Mouse (Mus musculus) left cerebral cortex, postnatal 25 days (tissue): ENCODE data around the gene Pomc. TPM values are rescaled to one million over a fixed set of nuclear protein-coding genes. Genes with fewer than 3 reads are reported as not detected.
"Not testable (repeated sequence)": the region's sequence is repeated elsewhere in the genome, so short reads cannot be mapped to it uniquely, and the experiment has no call there.

Experiments
- DNase-seq, 2 experiments: peaks; one replicate each; pipeline ENCODE4 v3.0.0; 2022; ENCODE audit warnings: low spot score in 2 of 2, mixed read lengths in 1 of 2
- intact Hi-C: fragments of 180-260 bp; cut with DNase I; formaldehyde crosslinking; loops from one replicate; pipeline ENCODE4 v1.15.1; 2025
- total RNA-seq, 2 experiments: library from RNA; stranded (reverse); gene quantifications; 2 replicates each; pipeline ENCODE4 v1.2.3; 2021

Gene Pomc
- total RNA-seq: 1 to 10 TPM; 2.5 to 2.9 TPM

DNA sequence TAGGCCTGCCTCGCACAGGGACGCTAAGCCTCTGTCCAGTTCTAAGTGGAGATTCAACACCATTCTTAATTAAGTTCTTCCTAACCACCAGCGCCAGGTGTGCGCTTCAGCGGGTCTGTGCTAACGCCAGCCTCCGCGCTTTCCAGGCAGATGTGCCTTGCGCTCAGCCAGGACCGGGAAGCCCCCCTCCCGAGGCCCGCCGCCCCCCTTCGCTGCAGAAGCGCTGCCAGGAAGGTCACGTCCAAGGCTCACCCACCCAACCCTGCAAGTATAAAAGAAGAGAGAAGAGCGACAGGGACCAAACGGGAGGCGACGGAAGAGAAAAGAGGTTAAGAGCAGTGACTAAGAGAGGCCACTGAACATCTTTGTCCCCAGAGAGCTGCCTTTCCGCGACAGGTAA is at the start of gene Pomc:
TSS of gene Pomc (plus strand) at position 301 of the 400 bp plus-strand sequence.
- no peak for DNase-seq
- intact Hi-C loops: no loop called here

DNA sequence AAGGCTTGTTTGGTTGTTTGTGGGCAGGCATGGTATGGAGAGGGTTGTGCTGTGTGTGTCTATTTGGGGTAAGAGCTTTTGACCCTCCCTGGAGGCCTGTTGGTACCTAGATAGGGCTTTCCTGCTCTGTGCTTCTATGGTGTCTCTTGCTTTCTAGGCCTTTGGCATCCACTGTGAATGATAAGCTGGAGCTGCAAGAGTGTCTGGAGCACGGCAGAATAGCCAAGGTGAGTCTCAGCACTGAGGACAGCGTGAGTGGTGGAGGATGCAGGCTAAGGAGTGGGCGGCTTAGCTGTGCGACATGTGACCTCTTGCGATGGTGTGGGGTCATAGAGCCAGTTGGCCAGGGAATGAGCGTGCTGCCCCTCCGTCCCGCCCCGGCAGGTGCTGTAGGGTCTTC is 49.3 kb upstream of the Pomc start:
- DNase-seq: no peak
- intact Hi-C loops: no loop called here

DNA sequence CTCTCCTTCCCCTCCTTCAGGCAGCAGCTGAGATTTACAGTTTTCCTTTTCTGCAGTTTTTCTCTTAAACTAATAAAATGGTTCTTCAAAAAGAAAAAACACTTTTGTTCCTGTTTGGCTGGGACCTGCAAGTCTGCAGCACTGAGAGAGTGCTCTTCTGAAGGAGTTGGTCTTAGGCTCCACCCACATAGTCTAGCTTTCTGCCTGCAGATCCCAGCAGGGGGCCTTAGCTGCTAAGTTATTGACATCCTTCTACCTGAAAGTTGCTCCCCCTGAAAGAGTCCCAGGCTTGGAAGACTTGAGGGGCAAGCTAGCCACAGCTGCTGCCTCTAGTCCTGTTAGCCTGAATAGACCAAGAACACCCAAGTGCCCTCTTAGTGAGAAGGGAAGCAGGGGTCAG is 48.4 kb upstream of the Pomc start:
- no peak for DNase-seq
- intact Hi-C loops: no loop called here

DNA sequence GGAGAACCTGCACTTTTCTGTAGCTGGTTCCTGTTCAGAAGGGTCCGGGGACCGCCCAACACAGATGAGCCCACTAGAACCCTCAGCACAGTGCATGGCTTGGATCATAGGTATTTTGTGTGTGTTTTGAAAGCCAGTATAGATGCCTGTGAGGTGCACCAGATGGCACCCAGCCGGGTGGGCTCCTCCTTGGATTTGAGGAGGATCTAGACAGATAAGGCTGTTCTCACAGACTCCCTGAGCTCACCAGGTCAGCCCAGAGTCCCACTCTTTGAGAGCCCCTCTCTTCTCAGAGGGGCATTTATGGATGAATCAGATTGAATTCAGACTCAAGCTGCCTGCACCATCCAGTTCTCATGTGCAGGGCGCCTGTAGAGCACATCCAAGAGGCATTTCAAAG is 47.7 kb upstream of the Pomc start:
- no peak for DNase-seq
- intact Hi-C loops: no loop called here

DNA sequence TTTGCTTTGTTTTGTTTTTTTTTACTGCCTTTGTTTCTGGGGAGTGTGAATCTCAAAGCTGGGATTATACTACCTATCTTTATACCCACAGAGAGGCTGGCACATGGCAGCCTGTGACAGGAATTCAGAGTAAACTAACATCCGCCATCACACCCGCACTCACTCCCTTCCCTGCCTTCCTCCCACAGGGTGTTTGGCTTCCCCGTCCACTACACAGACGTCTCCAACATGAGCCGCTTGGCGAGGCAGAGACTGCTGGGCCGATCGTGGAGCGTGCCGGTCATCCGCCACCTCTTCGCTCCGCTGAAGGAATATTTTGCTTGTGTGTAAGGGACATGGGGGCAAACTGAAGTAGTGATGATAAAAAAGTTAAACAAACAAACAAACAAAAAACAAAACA is 47.3 kb upstream of the Pomc start:
- intact Hi-C loops: no loop called here
- DNase-seq: no peak

DNA sequence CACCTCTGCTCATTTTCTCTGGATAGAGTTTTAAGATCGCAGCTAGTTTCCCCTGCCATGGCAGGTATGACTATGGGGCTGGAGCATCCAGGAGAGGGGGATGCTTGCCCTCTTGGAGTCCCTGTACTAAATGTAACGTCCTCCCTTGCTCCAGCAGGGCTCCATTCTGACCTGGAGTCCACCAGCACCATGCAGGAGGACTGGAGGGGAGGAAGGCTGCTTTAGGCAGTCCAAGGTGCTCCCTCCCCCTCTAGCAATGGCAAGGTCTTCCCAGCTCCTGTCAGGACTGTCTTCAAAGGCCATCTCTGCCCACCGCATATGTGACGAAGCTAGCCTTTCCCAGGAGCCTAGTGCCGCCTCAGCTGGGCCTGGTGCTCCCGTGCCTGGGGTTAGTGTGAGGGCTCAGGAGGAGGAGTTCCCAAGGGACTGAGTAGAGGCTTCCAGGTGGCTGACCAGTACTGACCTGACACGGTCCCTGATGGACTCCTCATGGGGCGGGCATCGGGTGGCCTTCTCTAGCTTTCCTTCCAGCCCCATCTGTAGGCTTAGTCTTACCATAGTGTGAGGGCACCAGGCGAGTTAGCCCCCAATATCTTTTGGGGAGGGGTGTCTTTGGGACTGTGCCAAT is 44.2 kb upstream of the Pomc start:
- intact Hi-C loops: no loop called here
- DNase-seq: no peak

DNA sequence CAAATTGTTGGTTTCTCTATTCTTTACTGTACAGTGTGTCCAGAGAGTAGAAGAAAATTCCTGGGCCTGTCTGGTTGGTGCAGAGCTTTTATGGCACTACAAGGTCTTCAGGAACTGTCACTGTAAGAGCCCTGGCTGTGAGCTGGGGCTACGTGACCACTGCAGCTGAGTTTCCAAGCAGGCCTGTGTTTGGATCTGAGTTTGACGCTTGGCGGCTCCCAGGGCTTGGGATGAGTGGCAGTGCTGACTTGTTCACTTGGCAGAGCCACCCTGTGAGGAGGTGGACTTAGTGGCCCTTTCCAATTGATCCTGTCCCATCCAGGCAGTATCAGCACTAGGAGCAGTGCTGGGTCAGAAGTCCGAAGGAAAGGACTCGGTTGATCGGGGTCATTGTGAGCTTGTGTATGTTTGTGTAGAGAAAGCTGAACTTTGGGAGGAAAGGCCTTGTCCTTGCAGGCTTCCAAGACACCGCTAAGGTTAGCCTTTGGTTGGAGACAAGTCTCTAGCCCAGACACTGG is 42.9 kb upstream of the Pomc start:
- intact Hi-C loops: no loop called here
- DNase-seq: no peak

DNA sequence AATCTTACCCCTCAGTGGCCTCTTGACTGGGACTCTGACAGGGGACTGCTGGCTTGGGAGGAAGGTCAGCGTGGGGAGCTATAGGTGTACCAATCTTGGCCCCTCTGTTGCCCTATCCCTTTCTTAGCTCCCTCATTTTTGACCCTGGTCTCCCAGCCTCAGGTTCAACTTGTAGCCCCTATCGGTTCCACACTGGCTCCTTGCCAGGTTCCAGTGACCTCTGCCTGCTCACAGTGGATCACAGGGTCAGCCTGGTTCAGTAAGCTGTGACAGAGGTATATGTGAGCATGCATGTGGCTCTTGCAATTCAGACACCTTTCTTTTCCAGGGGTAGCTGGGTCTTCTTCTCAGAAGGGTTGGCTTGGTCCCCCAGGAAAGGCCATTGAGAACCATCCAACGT is 38.9 kb upstream of the Pomc start:
- intact Hi-C loops: no loop called here
- no peak for DNase-seq

DNA sequence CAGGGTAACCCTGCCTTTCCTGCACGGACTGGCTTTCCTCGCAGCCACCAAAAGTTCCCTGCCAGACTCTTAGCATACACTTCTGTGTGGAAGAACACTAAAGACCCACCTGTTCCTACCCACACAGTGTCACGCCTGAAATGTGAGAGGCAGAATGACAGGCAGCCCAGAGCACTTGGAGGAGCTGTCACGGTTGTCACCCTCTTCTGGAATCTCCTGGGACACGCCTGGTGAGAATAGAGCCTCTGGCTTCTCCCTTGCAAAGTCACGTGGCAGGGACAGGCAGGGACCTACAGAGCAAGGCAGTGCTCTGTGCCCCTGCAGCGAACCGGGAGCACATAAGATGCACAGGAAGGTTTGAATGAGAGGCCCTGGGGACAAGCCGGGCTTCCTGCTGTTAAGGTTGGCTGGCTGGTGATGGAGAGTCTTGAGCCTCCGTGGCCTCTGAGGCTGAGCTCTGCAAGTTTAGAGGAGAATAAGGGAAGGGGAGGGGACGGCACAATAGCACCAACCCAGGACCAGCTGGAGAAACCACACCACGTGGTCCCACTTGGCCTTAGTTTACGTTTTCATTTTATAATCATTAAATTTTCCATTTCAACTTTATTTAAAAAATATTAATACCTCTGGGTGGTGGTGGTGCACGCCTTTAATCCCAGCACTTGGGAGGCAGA is 36.9 kb upstream of the Pomc start:
- intact Hi-C loops: no loop called here

DNA sequence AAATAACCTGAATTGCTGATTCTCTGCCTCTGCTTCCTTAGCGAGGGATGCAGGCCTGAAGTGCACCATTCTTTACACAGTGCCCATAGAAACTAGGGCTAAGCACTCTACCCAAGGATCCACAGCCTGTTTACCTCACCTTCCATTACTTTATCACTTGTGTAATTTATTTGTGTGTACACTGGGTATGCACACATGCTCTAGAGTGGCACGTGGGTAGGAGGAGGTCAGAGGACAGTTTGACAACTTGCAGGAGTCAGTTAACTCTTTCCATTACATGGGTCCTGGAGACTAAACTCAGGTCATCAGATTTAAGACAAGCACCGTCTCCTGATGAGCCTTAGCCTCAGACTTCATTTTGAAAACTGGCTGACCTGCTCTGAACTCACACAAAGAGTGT is 36.2 kb upstream of the Pomc start:
- intact Hi-C loops: no loop called here
- no peak for DNase-seq

More for the DNA sequence above, 36.9 kb upstream of the Pomc start:
- peak in 1 of 2 experiments; percentile 25 for DNase-seq

DNA sequence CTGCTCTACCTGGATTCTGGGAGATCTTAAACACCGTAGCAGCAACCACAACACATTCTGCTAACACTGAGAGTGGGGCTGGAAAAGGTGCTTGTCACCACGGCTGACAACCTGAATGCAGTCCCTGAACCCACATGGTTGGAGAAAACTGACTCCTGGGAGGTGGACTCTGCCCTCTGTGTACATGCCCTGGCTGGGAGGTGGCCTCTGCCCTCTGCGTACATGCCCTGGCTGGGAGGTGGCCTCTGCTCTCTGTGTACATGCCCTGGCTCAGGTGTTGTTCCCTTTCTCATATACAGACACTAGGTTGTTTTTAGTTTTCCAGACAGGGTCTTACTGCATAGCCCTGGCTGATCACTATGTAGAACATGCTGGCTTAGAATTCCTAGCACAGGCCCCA is 35.3 kb upstream of the Pomc start:
- intact Hi-C loops: no loop called here
- DNase-seq: no peak

DNA sequence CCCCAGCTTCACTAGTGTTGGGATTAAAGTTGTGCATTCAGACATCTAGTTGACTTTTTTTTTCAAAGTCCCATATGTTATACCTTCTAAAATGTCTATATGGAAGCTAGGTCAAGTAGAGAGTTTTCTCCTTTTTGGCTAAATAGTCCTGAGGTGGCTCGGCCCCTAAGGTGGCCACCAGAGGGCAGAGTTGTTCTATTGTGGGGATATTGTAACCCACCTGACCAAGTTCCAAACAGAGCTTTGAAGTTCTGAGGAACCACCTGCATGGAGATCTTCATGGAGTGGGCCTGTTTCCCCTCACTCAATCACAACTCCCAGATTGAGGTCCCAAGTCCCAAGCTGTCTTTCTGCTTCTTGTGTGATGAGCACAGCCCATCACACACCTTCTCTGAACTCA is 28.6 kb upstream of the Pomc start:
- DNase-seq: peak; percentile 61 to 75
- intact Hi-C loops: loop anchor here (1.0 to 5.0 kb wide), 3 partner anchors 56 to 281 kb away; no protein-coding TSS in a partner anchor

DNA sequence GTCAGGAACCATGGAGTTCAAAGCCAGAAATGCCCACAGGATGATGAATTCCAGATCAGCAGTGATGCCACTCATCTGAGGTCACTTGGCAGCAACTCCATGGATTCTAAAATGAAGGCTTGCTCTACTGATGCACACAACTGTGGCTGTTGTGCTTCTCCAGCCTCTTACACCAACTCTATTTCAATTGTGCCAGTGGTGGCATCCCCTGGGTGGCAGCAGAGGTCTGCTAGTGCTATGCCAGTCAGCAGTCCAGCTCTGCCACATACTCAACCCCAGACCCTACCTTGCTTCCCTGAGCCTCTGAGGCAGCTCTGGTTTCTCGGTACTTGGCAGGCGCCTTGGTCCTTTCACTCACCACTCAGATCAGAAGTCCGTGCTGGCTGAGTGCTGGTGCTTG is 25.9 kb upstream of the Pomc start:
- intact Hi-C loops: loop anchor here (5.0 kb wide), 2 partner anchors 53 to 278 kb away; no protein-coding TSS in a partner anchor

DNA sequence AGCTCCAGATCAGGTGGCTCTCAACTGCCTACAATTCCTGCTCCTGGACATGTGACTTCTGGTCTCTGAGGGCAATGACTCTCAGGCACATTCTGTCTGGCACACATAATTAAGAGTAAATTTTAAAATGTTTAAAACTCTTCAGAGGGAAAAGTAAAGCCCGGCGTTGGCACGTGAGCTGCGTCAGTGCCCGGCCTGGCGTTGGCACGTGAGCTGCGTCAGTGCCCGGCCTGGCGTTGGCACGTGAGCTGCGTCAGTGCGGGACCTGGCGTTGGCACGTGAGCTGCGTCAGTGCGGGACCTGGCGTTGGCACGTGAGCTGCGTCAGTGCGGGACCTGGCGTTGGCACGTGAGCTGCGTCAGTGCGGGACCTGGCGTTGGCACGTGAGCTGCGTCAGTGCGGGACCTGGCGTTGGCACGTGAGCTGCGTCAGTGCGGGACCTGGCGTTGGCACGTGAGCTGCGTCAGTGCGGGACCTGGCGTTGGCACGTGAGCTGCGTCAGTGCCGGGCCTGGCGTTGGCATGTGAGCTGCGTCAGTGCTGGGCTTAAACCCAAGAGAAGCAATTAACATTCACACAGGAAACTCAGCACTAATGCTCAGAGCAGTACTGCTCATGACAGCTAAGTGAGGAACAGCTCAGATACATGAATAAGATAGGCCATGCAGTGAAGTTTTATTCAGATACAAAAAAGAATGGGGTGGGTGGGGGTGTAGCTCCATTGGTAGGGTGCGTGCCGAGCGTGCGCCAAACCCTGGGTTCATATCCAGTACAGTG is 24.5 kb upstream of the Pomc start:
- peak; percentile 39 to 75 for DNase-seq
- intact Hi-C loops: not testable (repeated sequence)

More for the DNA sequence above, 25.9 kb upstream of the Pomc start:
- DNase-seq: peak in 1 of 2 experiments; percentile 60

DNA sequence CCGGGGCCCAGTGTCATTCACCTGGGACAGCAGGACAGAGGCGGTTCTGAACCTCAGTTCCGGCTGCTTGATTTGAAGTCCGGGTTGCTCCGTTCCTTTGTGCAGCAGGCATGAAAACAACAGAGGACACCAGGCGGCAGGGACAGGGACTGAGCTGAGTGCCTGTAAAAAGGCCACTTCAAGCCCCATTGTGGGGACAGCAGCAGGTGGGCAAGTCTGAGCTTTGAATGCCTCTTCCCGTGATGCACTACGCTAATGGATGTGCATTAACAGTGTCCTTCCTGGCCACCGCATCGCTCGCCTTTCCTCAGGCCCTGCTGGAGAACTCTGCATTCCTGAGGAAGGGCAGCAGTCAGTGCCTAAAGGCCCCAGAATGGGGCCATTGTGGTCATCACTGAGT is 12.7 kb upstream of the Pomc start:
- intact Hi-C loops: no loop called here
- DNase-seq: no peak

DNA sequence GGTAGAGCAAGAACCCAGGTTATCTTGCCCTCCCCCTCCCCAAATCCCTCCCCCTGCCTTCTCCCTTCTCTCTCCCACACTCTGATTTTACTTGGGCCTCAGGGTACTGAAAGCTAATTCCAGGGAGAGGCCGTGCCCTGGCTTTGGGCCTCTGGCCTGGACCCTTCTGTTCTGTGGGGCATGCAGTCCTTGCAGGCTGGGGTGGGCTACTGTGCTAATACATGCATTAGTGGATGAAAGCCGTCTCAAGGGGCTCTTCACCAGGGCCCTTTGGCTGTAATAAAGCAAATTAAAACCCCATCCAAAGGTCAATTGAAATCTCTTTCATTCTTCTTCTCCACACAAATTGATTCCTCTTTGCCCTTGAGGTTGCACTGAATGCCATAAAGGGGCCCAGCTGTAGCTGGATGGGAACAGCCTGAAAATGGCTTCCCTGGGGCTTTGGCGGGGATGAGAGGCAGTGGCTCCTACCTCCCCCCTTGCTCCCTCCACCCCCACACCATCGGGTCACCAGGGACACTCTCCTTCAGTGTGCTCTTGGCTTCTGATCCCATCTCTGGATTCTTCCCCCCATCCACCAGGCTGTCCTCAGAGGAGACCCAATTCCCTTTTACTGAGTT is 10.2 kb upstream of the Pomc start:
- no peak for DNase-seq
- intact Hi-C loops: no loop called here

DNA sequence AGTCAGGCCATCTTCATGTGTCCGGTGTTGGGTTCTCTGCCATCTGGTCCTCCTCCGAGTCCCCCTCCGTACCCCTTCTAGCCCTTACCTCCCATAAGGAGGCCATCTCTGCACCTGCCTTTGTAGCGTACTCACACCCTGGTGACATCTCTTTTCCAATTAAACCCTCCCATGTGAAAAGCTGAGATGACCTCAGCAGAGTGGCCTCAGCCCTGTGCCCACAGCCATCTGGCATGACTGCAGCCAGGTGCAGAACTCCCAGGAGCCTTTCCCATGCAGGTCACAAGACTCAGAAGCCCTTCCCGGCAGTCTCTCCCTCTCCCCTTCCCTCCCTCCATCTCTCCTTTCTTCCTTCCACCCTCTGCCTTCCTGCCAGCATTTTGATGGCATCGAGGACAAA is 7.2 kb upstream of the Pomc start:
- intact Hi-C loops: no loop called here

DNA sequence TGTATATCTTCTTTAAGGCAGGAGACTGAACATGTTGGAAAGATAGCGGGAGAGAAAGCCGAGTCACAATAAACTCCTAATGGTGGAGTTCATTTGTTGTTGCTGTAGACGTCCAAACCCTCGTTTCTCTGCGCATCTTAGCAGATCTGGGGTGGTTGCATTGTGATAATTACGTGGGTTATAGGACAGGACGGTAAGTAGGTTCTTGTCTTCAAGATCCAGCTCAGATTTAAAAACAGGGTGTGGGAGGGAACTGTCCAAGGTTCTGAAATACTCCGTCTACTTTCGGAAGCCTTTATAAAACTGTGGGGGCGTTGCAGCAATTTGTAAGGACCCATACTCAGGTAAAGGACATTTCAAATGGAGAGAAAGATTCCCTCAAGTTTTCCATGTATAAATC is 620 bp downstream of the Pomc start:
- no peak for DNase-seq
- intact Hi-C loops: no loop called here

More for the DNA sequence above, 7.2 kb upstream of the Pomc start:
- no peak for DNase-seq

DNA sequence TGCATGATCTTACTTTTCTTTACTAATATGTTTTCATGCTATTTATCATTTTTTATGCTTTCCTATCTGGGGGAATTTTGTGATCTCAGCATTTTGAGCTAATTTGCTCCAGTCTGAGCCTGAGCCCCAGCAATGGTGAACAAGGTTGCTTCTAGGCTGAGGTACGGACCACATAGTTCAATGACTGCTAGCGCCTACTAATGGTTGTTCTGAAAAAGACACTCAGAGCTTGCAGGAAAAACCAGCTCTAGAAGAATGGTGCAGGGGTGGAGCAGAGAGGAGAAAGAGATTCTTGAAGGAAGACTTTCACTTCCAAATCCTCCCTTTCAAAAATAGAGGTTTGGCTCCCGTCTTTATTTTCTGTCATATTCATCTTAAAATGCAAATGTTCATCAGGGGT is 1.6 kb downstream of the Pomc start:
- intact Hi-C loops: no loop called here
- DNase-seq: peak in 1 of 2 experiments; percentile 27
